ENCODE assay signal across 11 mouse cellular contexts in the genomic region with DNA sequence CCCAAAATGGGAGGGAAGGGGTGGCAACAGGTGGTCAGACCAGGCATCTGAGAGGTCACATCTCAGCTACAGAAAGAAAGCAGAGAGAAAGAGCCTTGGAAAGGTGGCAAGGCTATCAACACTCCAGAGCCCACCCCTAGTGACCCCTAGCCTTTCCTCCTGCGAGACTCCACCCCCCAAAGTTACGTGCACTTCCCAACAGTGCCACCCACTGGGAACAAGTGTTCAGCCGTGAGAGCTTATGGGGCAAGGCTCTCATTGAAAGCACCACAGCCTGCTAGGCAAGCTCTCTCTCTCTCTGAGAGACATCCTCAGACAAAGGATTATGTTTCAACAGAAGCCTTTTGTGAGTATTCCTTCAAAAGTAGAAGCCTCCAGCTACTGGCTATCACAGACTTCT. TPM values are rescaled to one million over a fixed set of nuclear protein-coding genes. Genes with fewer than 3 reads are reported as not detected.
DNase-seq lines count a peak whose midpoint lies in the region; ATAC-seq and TF ChIP-seq lines count a peak whose summit lies in the region.
"Had no signal": no experiment of that assay in that cellular context is flagged by ENCODE, and none has a peak within 500 bp of the region (broad histone marks: within the 10 kb centered on the region; RNA-seq: fewer than 3 reads in every experiment).

No protein-coding gene starts in this region.

- H3K9me3 ChIP-seq in limb, embryonic 11.5 days (ENCODE audit: control insufficient read depth, low read length), result no peaks in the 10 kb centered on the region
- H3K9me3 ChIP-seq in limb, embryonic 10.5 days (replicated peaks), result no peaks in the 10 kb centered on the region
- H3K9me3 ChIP-seq in ES-Bruce4 (replicated peaks; ENCODE audit: control insufficient read depth, insufficient read depth, low read length, poor library complexity, severe bottlenecking), result no peaks in the 10 kb centered on the region
- no peaks in the 10 kb centered on the region for H3K9me3 ChIP-seq in liver, embryonic 14.5 days (ENCODE audit: control insufficient read depth, low read length)

- H3K9ac ChIP-seq in limb, embryonic 11.5 days (ENCODE audit: low read length), result no peak overlapping the region
- no peak overlapping the region for H3K9ac ChIP-seq in ES-Bruce4 (ENCODE audit: low read depth, poor library complexity, severe bottlenecking)
- no peak overlapping the region for H3K9ac ChIP-seq in liver, embryonic 14.5 days (replicated peaks)
- H3K9ac ChIP-seq: neural tube, embryonic 12.5 days had no signal

- no peak for TF ChIP-seq POLR2A in ES-Bruce4 (IDR thresholded peaks at IDR 0.05; ENCODE audit: insufficient read depth, low read length)

- H3K4me2 ChIP-seq in limb, embryonic 11.5 days (ENCODE audit: low read depth, severe bottlenecking), result no peak overlapping the region
- H3K4me2 ChIP-seq in liver, embryonic 14.5 days (ENCODE audit: low read depth), result no peak overlapping the region
- H3K4me2 ChIP-seq: neural tube, embryonic 12.5 days had no signal

- H3K27ac ChIP-seq in limb, embryonic 11.5 days (replicated peaks; ENCODE audit: low read depth, low read length), result no peak overlapping the region
- no peak overlapping the region for H3K27ac ChIP-seq in limb, embryonic 10.5 days
- H3K27ac ChIP-seq in ES-Bruce4 (ENCODE audit: insufficient read depth, low read length), result no peak overlapping the region
- no peak overlapping the region for H3K27ac ChIP-seq in liver, embryonic 14.5 days
- H3K27ac ChIP-seq: neural tube, embryonic 12.5 days had no signal

- 0 out of 2 replicates have a peak, but pooled peaks have one; percentile 43 for TF ChIP-seq EP300 in ES-Bruce4 (IDR thresholded peaks at IDR 0.05; ENCODE audit: insufficient read depth, low read depth, low read length)
- TF ChIP-seq EP300 in liver, embryonic 14.5 days (IDR thresholded peaks at IDR 0.05; ENCODE audit: low read depth), result no peak

- whole genome bisulfite sequencing in limb, embryonic 11.5 days, result 3% methylated on average over 3 of the region's 3 CpGs
- 16% methylated on average over 3 of the region's 3 CpGs for WGBS in limb, embryonic 10.5 days
- 10% methylated on average over 3 of the region's 3 CpGs for WGBS in liver, embryonic 14.5 days (ENCODE audit: insufficient replicate concordance)

- DNase-seq in limb, embryonic 11.5 days (ENCODE audit: low spot score), result peak; percentile 29
- DNase-seq in limb, embryonic 10.5 days (ENCODE audit: low spot score), result no peak
- DNase-seq in ZHBTc4 (ENCODE audit: low read depth, low spot score), result peak; percentile 76
- no peak for DNase-seq in liver, embryonic 14.5 days (ENCODE audit: low read depth in 3 of 3, low spot score in 3 of 3)
- no peak for DNase-seq in cerebellum, adult 9-10 months
- DNase-seq in yolk sac, embryonic 10.5 days (ENCODE audit: low spot score), result no peak
- DNase-seq: cerebellum, adult 9-11 months; gastrocnemius, postnatal 14 days; heart, postnatal 4 days had no signal

- H3K36me3 ChIP-seq in limb, embryonic 11.5 days (ENCODE audit: control insufficient read depth, insufficient read depth, low read length), result no peaks in the 10 kb centered on the region
- no peaks in the 10 kb centered on the region for H3K36me3 ChIP-seq in limb, embryonic 10.5 days
- H3K36me3 ChIP-seq in ES-Bruce4 (ENCODE audit: control insufficient read depth, insufficient read depth, low read length, poor library complexity, severe bottlenecking), result no peaks in the 10 kb centered on the region; the same call in 1 of the 2 replicates
- no peaks in the 10 kb centered on the region for H3K36me3 ChIP-seq in liver, embryonic 14.5 days (replicated peaks; ENCODE audit: control insufficient read depth, insufficient read depth, low read depth)
- H3K36me3 ChIP-seq: neural tube, embryonic 12.5 days had no signal

- no peak overlapping the region for H3K4me3 ChIP-seq in limb, embryonic 11.5 days (ENCODE audit: low read depth, low read length)
- H3K4me3 ChIP-seq in limb, embryonic 10.5 days, result no peak overlapping the region
- H3K4me3 ChIP-seq in ES-Bruce4 (ENCODE audit: low read depth, low read length), result no peak overlapping the region
- H3K4me3 ChIP-seq in liver, embryonic 14.5 days (ENCODE audit: insufficient read depth in 1 of 2, low read depth in 2 of 2, low read length in 2 of 2), result no peak overlapping the region
- H3K4me3 ChIP-seq: neural tube, embryonic 12.5 days had no signal

- peak; percentile 75 for TF ChIP-seq CTCF in ES-Bruce4 (IDR thresholded peaks at IDR 0.05; ENCODE audit: low read depth, low read length)
- TF ChIP-seq CTCF in liver, embryonic 14.5 days (IDR thresholded peaks at IDR 0.05; ENCODE audit: low read depth), result peak; percentile 63

- no peaks in the 10 kb centered on the region for H3K4me1 ChIP-seq in limb, embryonic 11.5 days (ENCODE audit: control insufficient read depth, insufficient read depth, low read length)
- peaks cover 7% of the 10 kb centered on the region; the same call in 1 of the 2 replicates for H3K4me1 ChIP-seq in limb, embryonic 10.5 days
- H3K4me1 ChIP-seq in ES-Bruce4 (ENCODE audit: control insufficient read depth, insufficient read depth, low read length), result peaks cover 1% of the 10 kb centered on the region
- H3K4me1 ChIP-seq in liver, embryonic 14.5 days (replicated peaks; ENCODE audit: control insufficient read depth in 2 of 2, insufficient read depth in 2 of 2, low read length in 1 of 2), result no peaks in the 10 kb centered on the region
- H3K4me1 ChIP-seq: neural tube, embryonic 12.5 days had no signal

- ATAC-seq in limb, embryonic 11.5 days (ENCODE audit: insufficient number of reproducible peaks, low FRiP score, low TSS enrichment, low read depth), result no peak
- ATAC-seq in liver, embryonic 14.5 days (ENCODE audit: insufficient read depth), result no peak

- no peaks in the 10 kb centered on the region for H3K27me3 ChIP-seq in limb, embryonic 11.5 days (ENCODE audit: control insufficient read depth, insufficient read depth, low read length)
- H3K27me3 ChIP-seq in limb, embryonic 10.5 days (ENCODE audit: low read depth, poor library complexity, severe bottlenecking), result no peaks in the 10 kb centered on the region
- H3K27me3 ChIP-seq in ES-Bruce4 (ENCODE audit: control insufficient read depth, insufficient read depth, low read length, poor library complexity, severe bottlenecking), result no peaks in the 10 kb centered on the region
- no peaks in the 10 kb centered on the region for H3K27me3 ChIP-seq in liver, embryonic 14.5 days (ENCODE audit: control insufficient read depth, insufficient read depth, low read length)
- H3K27me3 ChIP-seq: neural tube, embryonic 12.5 days had no signal

RNA-seq across cellular contexts. Expression of a gene that starts 2.8 kb away (rescaled TPM):
- polyA plus RNA-seq in limb, embryonic 11.5 days (2014; fragmentation: Nextera tagmentation; extraction: Ambion mirVana), result 41.5 and 41.6 TPM in 2 replicates
- 28.9 and 32.8 TPM in 2 replicates for polyA plus RNA-seq in limb, embryonic 10.5 days (2016; fragmentation: Nextera tagmentation; extraction: Ambion mirVana)
- polyA plus RNA-seq in ES-Bruce4 (2011; ENCODE audit: insufficient read depth, insufficient read length, low read depth, missing spikeins), result 339 and 341 TPM in 2 replicates
- polyA plus RNA-seq in liver, embryonic 14.5 days (2012; rRNA removed), result 37.6 and 57.5 TPM in 2 replicates
- polyA plus RNA-seq in liver, embryonic 14.5 days (2014; fragmentation: Nextera tagmentation; extraction: Ambion mirVana), result 35.5 and 41.9 TPM in 2 replicates

RNA-seq across cellular contexts. Expression of a gene that starts 34.9 kb away (rescaled TPM):
- polyA plus RNA-seq in limb, embryonic 11.5 days (2014; fragmentation: Nextera tagmentation; extraction: Ambion mirVana), result 16.2 and 16.4 TPM in 2 replicates
- polyA plus RNA-seq in limb, embryonic 10.5 days (2016; fragmentation: Nextera tagmentation; extraction: Ambion mirVana), result 17.2 and 20.5 TPM in 2 replicates
- 63.8 and 65.8 TPM in 2 replicates for polyA plus RNA-seq in ES-Bruce4 (2011; ENCODE audit: insufficient read depth, insufficient read length, low read depth, missing spikeins)
- 10.3 and 15.1 TPM in 2 replicates for polyA plus RNA-seq in liver, embryonic 14.5 days (2012; rRNA removed)
- polyA plus RNA-seq in liver, embryonic 14.5 days (2014; fragmentation: Nextera tagmentation; extraction: Ambion mirVana), result 8.4 and 9.8 TPM in 2 replicates

Comparison
In these comparisons a context has a peak if more than half of its experiments do, and no peak if none do; other contexts are left out.
1. DNase-seq: peak in limb, embryonic 11.5 days (single experiment) and ZHBTc4 (single experiment); none in limb, embryonic 10.5 days (single experiment), liver, embryonic 14.5 days (0 of 3), cerebellum, adult 9-10 months (single experiment) and yolk sac, embryonic 10.5 days (single experiment).